Comparison of ENCODE assay signal across 16 mouse cellular contexts in the genomic region with DNA sequence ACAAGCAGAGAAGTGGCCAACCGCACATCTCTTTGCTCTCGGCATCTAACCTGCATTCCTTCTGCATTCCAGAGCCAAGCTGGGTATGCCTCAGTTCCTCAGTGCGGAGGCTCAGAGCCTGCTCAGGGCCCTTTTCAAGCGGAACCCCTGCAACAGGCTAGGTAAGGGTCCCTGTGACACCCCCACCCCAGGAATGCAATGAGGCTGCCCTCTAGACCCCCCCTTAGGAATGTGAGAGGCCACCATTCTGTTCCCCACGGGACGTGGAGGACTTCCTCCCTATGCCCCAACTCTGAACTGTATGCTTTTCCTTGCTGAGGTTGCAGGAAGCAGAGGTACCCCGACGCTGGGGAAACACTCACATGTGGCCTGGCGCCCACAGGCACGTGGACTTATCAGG.
A peak's percentile ranks its signal among the peaks of the same experiment; 100 is the strongest.
DNase-seq lines count a peak whose midpoint lies in the region; ATAC-seq and TF ChIP-seq lines count a peak whose summit lies in the region.
"Had no signal": no experiment of that assay in that cellular context is flagged by ENCODE, and none has a peak within 500 bp of the region (broad histone marks: within the 10 kb centered on the region; RNA-seq: fewer than 3 reads in every experiment).

No protein-coding gene starts in this region.

- no peaks in the 10 kb centered on the region for H3K9me3 ChIP-seq in forebrain, embryonic 10.5 days
- no peaks in the 10 kb centered on the region for H3K9me3 ChIP-seq in forebrain, embryonic 12.5 days
- H3K9me3 ChIP-seq in kidney, postnatal 0 days (replicated peaks; ENCODE audit: low read length): no peaks in the 10 kb centered on the region
- no peaks in the 10 kb centered on the region for H3K9me3 ChIP-seq in embryonic facial prominence, embryonic 11.5 days (replicated peaks; ENCODE audit: control insufficient read depth, low read length)
- no peaks in the 10 kb centered on the region for H3K9me3 ChIP-seq in limb, embryonic 13.5 days
- H3K9me3 ChIP-seq: midbrain, embryonic 13.5 days had no signal

- no peak overlapping the region for H3K4me2 ChIP-seq in forebrain, embryonic 12.5 days
- no peak overlapping the region for H3K4me2 ChIP-seq in kidney, postnatal 0 days (ENCODE audit: low read length)
- no peak overlapping the region for H3K4me2 ChIP-seq in embryonic facial prominence, embryonic 11.5 days (ENCODE audit: low read depth, low read length)
- no peak overlapping the region for H3K4me2 ChIP-seq in limb, embryonic 13.5 days (replicated peaks)
- H3K4me2 ChIP-seq: midbrain, embryonic 13.5 days had no signal

- no peak for TF ChIP-seq CTCF in kidney, postnatal 0 days (IDR thresholded peaks at IDR 0.05; ENCODE audit: low read depth)

- peaks cover 46% of the 10 kb centered on the region for H3K4me1 ChIP-seq in forebrain, embryonic 10.5 days
- peaks cover 21% of the 10 kb centered on the region for H3K4me1 ChIP-seq in forebrain, embryonic 12.5 days
- peaks cover 24% of the 10 kb centered on the region for H3K4me1 ChIP-seq in kidney, postnatal 0 days (replicated peaks; ENCODE audit: insufficient read depth, low read length)
- no peaks in the 10 kb centered on the region for H3K4me1 ChIP-seq in embryonic facial prominence, embryonic 11.5 days (ENCODE audit: control insufficient read depth, insufficient read depth, low read length)
- peaks cover 28% of the 10 kb centered on the region for H3K4me1 ChIP-seq in limb, embryonic 13.5 days

- H3K27ac ChIP-seq in forebrain, embryonic 10.5 days: peak overlapping the region; percentile 75
- H3K27ac ChIP-seq in forebrain, embryonic 12.5 days: no peak overlapping the region
- H3K27ac ChIP-seq in kidney, postnatal 0 days: no peak overlapping the region
- H3K27ac ChIP-seq in embryonic facial prominence, embryonic 11.5 days (replicated peaks; ENCODE audit: low read depth, low read length): 0 out of 2 replicates have a peak overlapping the region, but pooled peaks have one; percentile 28
- H3K27ac ChIP-seq in limb, embryonic 13.5 days: peak overlapping the region; percentile 44; the same call in 1 of the 2 replicates
- H3K27ac ChIP-seq: liver, embryonic 14.5 days; midbrain, embryonic 13.5 days had no signal

- DNase-seq in forebrain, embryonic 10.5 days (ENCODE audit: extremely low spot score, low spot score): peak; percentile 33
- DNase-seq in kidney, postnatal 0 days (ENCODE audit: low spot score): peak; percentile 74
- DNase-seq in kidney, postnatal 36 days: no peak
- peak; percentile 65 for DNase-seq in embryonic facial prominence, embryonic 11.5 days (ENCODE audit: low spot score)
- DNase-seq in cerebellum, postnatal 4 days (ENCODE audit: low spot score in 2 of 2): no peak
- no peak for DNase-seq in urinary bladder, adult 18-20 months (ENCODE audit: low spot score in 2 of 2)
- DNase-seq: adrenal gland, adult 8-10 months; cerebellum, adult 18-20 months; gastrocnemius, postnatal 25 days; thymus, postnatal 25 days had no signal

- no peak for ATAC-seq in forebrain, embryonic 12.5 days (ENCODE audit: low FRiP score)
- ATAC-seq in kidney, postnatal 0 days (replicated peaks; ENCODE audit: low FRiP score, low read depth): peak; percentile 70
- ATAC-seq in embryonic facial prominence, embryonic 11.5 days (replicated peaks; ENCODE audit: insufficient number of reproducible peaks, low FRiP score, low TSS enrichment, low read depth): 0 out of 2 replicates have a peak, but pooled peaks have one; percentile 45
- peak; percentile 71 for ATAC-seq in limb, embryonic 13.5 days (ENCODE audit: low FRiP score, low read depth)
- ATAC-seq: midbrain, embryonic 13.5 days had no signal

- no peaks in the 10 kb centered on the region for H3K27me3 ChIP-seq in forebrain, embryonic 10.5 days (ENCODE audit: poor library complexity, severe bottlenecking)
- H3K27me3 ChIP-seq in forebrain, embryonic 12.5 days: no peaks in the 10 kb centered on the region
- no peaks in the 10 kb centered on the region for H3K27me3 ChIP-seq in kidney, postnatal 0 days (ENCODE audit: insufficient read depth, low read length)
- no peaks in the 10 kb centered on the region for H3K27me3 ChIP-seq in embryonic facial prominence, embryonic 11.5 days (ENCODE audit: control insufficient read depth, insufficient read depth, low read length)
- H3K27me3 ChIP-seq in limb, embryonic 13.5 days: no peaks in the 10 kb centered on the region
- H3K27me3 ChIP-seq: midbrain, embryonic 13.5 days had no signal

- WGBS in forebrain, embryonic 10.5 days: 32% methylated on average over 10 of the region's 10 CpGs
- 39% methylated on average over 10 of the region's 10 CpGs for WGBS in forebrain, embryonic 12.5 days
- WGBS in kidney, postnatal 0 days: 16% methylated on average over 10 of the region's 10 CpGs
- WGBS in embryonic facial prominence, embryonic 11.5 days: 17% methylated on average over 10 of the region's 10 CpGs
- WGBS in limb, embryonic 13.5 days: 25% methylated on average over 10 of the region's 10 CpGs

- H3K4me3 ChIP-seq in forebrain, embryonic 10.5 days: no peak overlapping the region
- H3K4me3 ChIP-seq in forebrain, embryonic 12.5 days (replicated peaks): no peak overlapping the region
- no peak overlapping the region for H3K4me3 ChIP-seq in kidney, postnatal 0 days (replicated peaks; ENCODE audit: low read depth, low read length)
- H3K4me3 ChIP-seq in embryonic facial prominence, embryonic 11.5 days (ENCODE audit: low read depth, low read length): no peak overlapping the region
- H3K4me3 ChIP-seq in limb, embryonic 13.5 days: no peak overlapping the region
- H3K4me3 ChIP-seq: erythroblast, embryonic 14.5 days; midbrain, embryonic 13.5 days had no signal

- no peak overlapping the region for H3K9ac ChIP-seq in forebrain, embryonic 12.5 days
- no peak overlapping the region for H3K9ac ChIP-seq in kidney, postnatal 0 days (ENCODE audit: low read depth, low read length)
- no peak overlapping the region; the same call in 1 of the 2 replicates for H3K9ac ChIP-seq in embryonic facial prominence, embryonic 11.5 days (replicated peaks; ENCODE audit: low read length)
- 0 out of 2 replicates have a peak overlapping the region, but pooled peaks have one; percentile 31 for H3K9ac ChIP-seq in limb, embryonic 13.5 days
- H3K9ac ChIP-seq: liver, embryonic 14.5 days; midbrain, embryonic 13.5 days had no signal

- H3K36me3 ChIP-seq in forebrain, embryonic 10.5 days (replicated peaks): peaks cover 33% of the 10 kb centered on the region
- peaks cover 14% of the 10 kb centered on the region for H3K36me3 ChIP-seq in forebrain, embryonic 12.5 days (replicated peaks)
- no peaks in the 10 kb centered on the region for H3K36me3 ChIP-seq in kidney, postnatal 0 days (ENCODE audit: insufficient read depth, low read length)
- H3K36me3 ChIP-seq in embryonic facial prominence, embryonic 11.5 days (replicated peaks; ENCODE audit: control insufficient read depth, insufficient read depth, low read depth, low read length): no peaks in the 10 kb centered on the region
- H3K36me3 ChIP-seq in limb, embryonic 13.5 days: peaks cover 11% of the 10 kb centered on the region; the same call in 1 of the 2 replicates
- H3K36me3 ChIP-seq: G1E had no signal

Comparison
In these comparisons a context has a peak if more than half of its experiments do, and no peak if none do; other contexts are left out.
1. DNase-seq: peak in forebrain, embryonic 10.5 days (single experiment), kidney, postnatal 0 days (single experiment) and embryonic facial prominence, embryonic 11.5 days (single experiment); none in kidney, postnatal 36 days (0 of 2), cerebellum, postnatal 4 days (0 of 2) and urinary bladder, adult 18-20 months (0 of 2).
2. H3K27ac ChIP-seq: peak in forebrain, embryonic 10.5 days (single experiment), embryonic facial prominence, embryonic 11.5 days (single experiment) and limb, embryonic 13.5 days (single experiment); none in forebrain, embryonic 12.5 days (single experiment) and kidney, postnatal 0 days (single experiment).